Mouse (Mus musculus) intestine, embryonic 15.5 days (tissue): Measurements from ENCODE around the gene Gli1. TPM values are rescaled to one million over a fixed set of nuclear protein-coding genes. Genes with fewer than 3 reads are reported as not detected.

ENCODE experiments used
- ATAC-seq: fragments of 200-750 bp; cut with Nextera tagmentation; 2 replicates; pipeline ENCODE4 v1.8.0; 2017; ENCODE audit warnings: moderate TSS enrichment, moderate library complexity
- H3K27ac ChIP-seq: fragments of 300-500 bp; sonication (generic); 2 replicates; pipeline ENCODE4 v1.5.1; 2015; ENCODE audit warnings: mild to moderate bottlenecking, inconsistent platforms
- H3K27me3 ChIP-seq: fragments of 300-500 bp; sonication (generic); replicated peaks from 2 replicates; pipeline ENCODE4 v1.6.1; 2015; ENCODE audit warnings: inconsistent platforms
- H3K36me3 ChIP-seq: fragments of 300-500 bp; sonication (generic); 2 replicates; pipeline ENCODE4 v1.6.1; 2015; ENCODE audit warnings: inconsistent platforms
- H3K4me1 ChIP-seq: fragments of 300-500 bp; sonication (generic); replicated peaks from 2 replicates; pipeline ENCODE4 v1.6.1; 2015; ENCODE audit warnings: inconsistent platforms
- H3K4me2 ChIP-seq: fragments of 300-500 bp; sonication (generic); replicated peaks from 2 replicates; pipeline ENCODE4 v1.6.1; 2015; ENCODE audit warnings: mild to moderate bottlenecking, inconsistent platforms
- H3K4me3 ChIP-seq: fragments of 300-500 bp; sonication (generic); replicated peaks from 2 replicates; pipeline ENCODE4 v1.5.1; 2015; ENCODE audit warnings: inconsistent platforms
- H3K9ac ChIP-seq: fragments of 300-500 bp; sonication (generic); 2 replicates; pipeline ENCODE4 v1.6.1; 2015; ENCODE audit warnings: inconsistent platforms
- H3K9me3 ChIP-seq: fragments of 300-500 bp; sonication (generic); 2 replicates; pipeline ENCODE4 v1.6.1; 2016; ENCODE audit warnings: inconsistent platforms
- WGBS: fragments of 180-500 bp; shearing (Covaris S2); methylation state at CpG from one replicate; pipeline ENCODE4 v1.1.7; 2015; 5-methylcytosine and 5-hydroxymethylcytosine counted together
- polyA plus RNA-seq: library from polyadenylated mRNA; unstranded; fragments of >200 nt; fragmentation: Nextera tagmentation; extraction: Ambion mirVana; gene quantifications from 2 replicates; pipeline ENCODE4 v1.2.1, GENCODE M21; 2015

Gene Gli1
- polyA plus RNA-seq, 1 experiment from 2014 or later: 7.5 TPM

- peak overlapping the region; percentile 74 for H3K9ac ChIP-seq
- peaks cover 47% of the 10 kb centered on the region for H3K4me1 ChIP-seq
Measured at GRCm38 (mm10) chr10:127286730-127287129, 55.0 kb downstream of the Gli1 start.

GRCm38 (mm10) chr10:127286194-127286593, 55.6 kb downstream of the Gli1 start:
- peak overlapping the region; percentile 13; the same call in 1 of the 2 replicates for H3K9ac ChIP-seq
- no peak for ATAC-seq
- peaks cover 48% of the 10 kb centered on the region for H3K36me3 ChIP-seq
- no peak overlapping the region for H3K4me3 ChIP-seq
- H3K4me1 ChIP-seq: peaks cover 45% of the 10 kb centered on the region
- no peak overlapping the region for H3K27ac ChIP-seq
- 75% methylated on average over 7 of the region's 7 CpGs for WGBS
- peak overlapping the region; percentile 78 for H3K4me2 ChIP-seq
- no peaks in the 10 kb centered on the region for H3K27me3 ChIP-seq
- no peaks in the 10 kb centered on the region for H3K9me3 ChIP-seq

More at GRCm38 (mm10) chr10:127286730-127287129, 55.0 kb downstream of the Gli1 start:
- peaks cover 43% of the 10 kb centered on the region for H3K36me3 ChIP-seq
- H3K4me2 ChIP-seq: peak overlapping the region; percentile 78
- H3K9me3 ChIP-seq: no peaks in the 10 kb centered on the region
- H3K27ac ChIP-seq: 0 out of 2 replicates have a peak overlapping the region, but pooled peaks have one; percentile 99
- ATAC-seq: no peak
- WGBS: 43% methylated on average over 7 of the region's 7 CpGs
- H3K27me3 ChIP-seq: no peaks in the 10 kb centered on the region
- H3K4me3 ChIP-seq: peak overlapping the region; percentile 69

GRCm38 (mm10) chr10:127285644-127286043, 56.1 kb downstream of the Gli1 start:
- 81% methylated on average over 13 of the region's 13 CpGs for whole genome bisulfite sequencing
- peaks cover 53% of the 10 kb centered on the region for H3K36me3 ChIP-seq

GRCm38 (mm10) chr10:127284724-127285500, 56.9 kb downstream of the Gli1 start:
- H3K27me3 ChIP-seq: no peaks in the 10 kb centered on the region
- 73% methylated on average over 11 of the region's 11 CpGs for WGBS
- H3K27ac ChIP-seq: no peak overlapping the region; the same call in 1 of the 2 replicates
- H3K36me3 ChIP-seq: peaks cover 53% of the 10 kb centered on the region
- no peaks in the 10 kb centered on the region for H3K9me3 ChIP-seq
- no peak for ATAC-seq
- H3K4me3 ChIP-seq: no peak overlapping the region
- peaks cover 44% of the 10 kb centered on the region for H3K4me1 ChIP-seq
- H3K9ac ChIP-seq: no peak overlapping the region
- H3K4me2 ChIP-seq: no peak overlapping the region

More at GRCm38 (mm10) chr10:127285644-127286043, 56.1 kb downstream of the Gli1 start:
- Histone ChIP-seq H3K9ac (peak overlapping the region; percentile 13; the same call in 1 of the 2 replicates), H3K4me3 (no peak overlapping the region), H3K27ac (no peak overlapping the region), H3K9me3 (no peaks in the 10 kb centered on the region), H3K27me3 (no peaks in the 10 kb centered on the region), H3K4me1 (peaks cover 45% of the 10 kb centered on the region), H3K4me2 (no peak overlapping the region)
- ATAC-seq: no peak

- no peak for ATAC-seq
- peaks cover 56% of the 10 kb centered on the region for H3K36me3 ChIP-seq
Measured at GRCm38 (mm10) chr10:127284105-127284622, 57.6 kb downstream of the Gli1 start.

GRCm38 (mm10) chr10:127282620-127283215, 59.1 kb downstream of the Gli1 start:
- Histone ChIP-seq H3K36me3 (peaks cover 65% of the 10 kb centered on the region), H3K9me3 (no peaks in the 10 kb centered on the region), H3K4me2 (no peak overlapping the region), H3K9ac (no peak overlapping the region), H3K27me3 (no peaks in the 10 kb centered on the region), H3K4me3 (no peak overlapping the region), H3K27ac (no peak overlapping the region), H3K4me1 (peaks cover 40% of the 10 kb centered on the region)
- ATAC-seq: no peak
- WGBS: 64% methylated on average over 13 of the region's 13 CpGs

More at GRCm38 (mm10) chr10:127284105-127284622, 57.6 kb downstream of the Gli1 start:
- H3K9ac ChIP-seq: no peak overlapping the region
- H3K4me1 ChIP-seq: peaks cover 41% of the 10 kb centered on the region
- no peak overlapping the region for H3K27ac ChIP-seq
- 90% methylated on average over 7 of the region's 7 CpGs for WGBS
- H3K4me2 ChIP-seq: no peak overlapping the region
- H3K27me3 ChIP-seq: no peaks in the 10 kb centered on the region
- H3K4me3 ChIP-seq: no peak overlapping the region
- H3K9me3 ChIP-seq: no peaks in the 10 kb centered on the region

GRCm38 (mm10) chr10:127281316-127281715, 60.5 kb downstream of the Gli1 start:
- H3K9me3 ChIP-seq: no peaks in the 10 kb centered on the region
- peaks cover 26% of the 10 kb centered on the region for H3K4me1 ChIP-seq
- H3K27me3 ChIP-seq: no peaks in the 10 kb centered on the region
- no peak overlapping the region for H3K4me3 ChIP-seq
- 88% methylated on average over 8 of the region's 8 CpGs for WGBS
- H3K4me2 ChIP-seq: no peak overlapping the region
- ATAC-seq: no peak
- peaks cover 73% of the 10 kb centered on the region for H3K36me3 ChIP-seq
- no peak overlapping the region for H3K9ac ChIP-seq
- no peak overlapping the region for H3K27ac ChIP-seq

Other genes with a start within 250 kb of the Gli1 start
- 93.0 and 104 TPM in 2 replicates for gene Os9, start 220.8 kb downstream of the Gli1 start, polyA plus RNA-seq
- gene B4galnt1, start 176.7 kb downstream of the Gli1 start, polyA plus RNA-seq: 52.5 and 55.2 TPM in 2 replicates
- gene Slc26a10, start 161.3 kb downstream of the Gli1 start, polyA plus RNA-seq: 0.98 and 1.1 TPM in 2 replicates
- 46.8 and 50.4 TPM in 2 replicates for gene Arhgef25, start 151.9 kb downstream of the Gli1 start, polyA plus RNA-seq
- gene Dtx3, start 146.2 kb downstream of the Gli1 start, polyA plus RNA-seq: 70.6 and 75.4 TPM in 2 replicates
- 33.7 and 35.0 TPM in 2 replicates for gene Pip4k2c, start 130.4 kb downstream of the Gli1 start, polyA plus RNA-seq
- 5.9 and 6.4 TPM in 2 replicates for gene Kif5a, start 78.6 kb downstream of the Gli1 start, polyA plus RNA-seq
- 150 and 154 TPM in 2 replicates for gene Dctn2, start 75.6 kb downstream of the Gli1 start, polyA plus RNA-seq
- gene Mbd6, start 53.0 kb downstream of the Gli1 start, polyA plus RNA-seq: 13.1 and 15.7 TPM in 2 replicates
- gene Mars, start 30.2 kb downstream of the Gli1 start, polyA plus RNA-seq: 113 and 129 TPM in 2 replicates
- gene Arhgap9, start 20.0 kb downstream of the Gli1 start, polyA plus RNA-seq: 6.1 and 6.7 TPM in 2 replicates
- 0.03 TPM in 1 of 2 replicates, not detected in the other for gene Inhbe, start 12.4 kb upstream of the Gli1 start, polyA plus RNA-seq
- gene Inhbc, start 28.5 kb upstream of the Gli1 start, polyA plus RNA-seq: 0.18 TPM in 1 of 2 replicates, not detected in the other
- 29.5 and 31.1 TPM in 2 replicates for gene R3hdm2, start 38.4 kb upstream of the Gli1 start, polyA plus RNA-seq
- 0.41 and 0.74 TPM in 2 replicates for gene Stac3, start 159.7 kb upstream of the Gli1 start, polyA plus RNA-seq
- gene Ndufa4l2, start 173.0 kb upstream of the Gli1 start, polyA plus RNA-seq: 52.7 and 53.8 TPM in 2 replicates
- gene Shmt2, start 180.5 kb upstream of the Gli1 start, polyA plus RNA-seq: 147 and 149 TPM in 2 replicates
- 4.9 and 5.7 TPM in 2 replicates for gene Nxph4, start 192.6 kb upstream of the Gli1 start, polyA plus RNA-seq